Mouse (Mus musculus) brain, embryonic 14.5 days (tissue): Measurements from ENCODE around the gene Zpbp.

Source experiments
- CTCF ChIP-seq: fragments of 200-500 bp; IDR thresholded peaks from 2 replicates; pipeline ENCODE4 v1.5.1; 2012; ENCODE audit warnings: inconsistent platforms, mild to moderate bottlenecking, moderate library complexity, borderline replicate concordance; ENCODE audit not compliant: insufficient read depth, insufficient read length; ENCODE audit errors: extremely low read depth
- POLR2A ChIP-seq: fragments of 200-500 bp; IDR thresholded peaks from 2 replicates; pipeline ENCODE4 v1.6.1; 2012; ENCODE audit warnings: mild to moderate bottlenecking, inconsistent platforms, borderline replicate concordance; ENCODE audit not compliant: poor library complexity, insufficient read depth, insufficient read length, severe bottlenecking; ENCODE audit errors: extremely low read depth

GRCm38 (mm10) chr11:11257348-11257747 lies 204.9 kb downstream of the Zpbp start:
- TF ChIP-seq POLR2A (no peak), CTCF (no peak)
